ENCODE assay signal across 26 mouse cellular contexts in genomic region chr7:30958866-30959487, GRCm38 (mm10). TPM values are rescaled to one million over a fixed set of nuclear protein-coding genes. Genes with fewer than 3 reads are reported as not detected.
DNase-seq lines count a peak whose midpoint lies in the region; ATAC-seq lines count a peak whose summit lies in the region.
"Had no signal": no experiment of that assay in that cellular context is flagged by ENCODE, and none has a peak within 500 bp of the region (broad histone marks: within the 10 kb centered on the region; RNA-seq: fewer than 3 reads in every experiment).

No protein-coding gene starts in this region.

- no peak for ATAC-seq in hindbrain, embryonic 12.5 days (ENCODE audit: low FRiP score)
- ATAC-seq in hindbrain, embryonic 11.5 days (ENCODE audit: low FRiP score) = no peak
- ATAC-seq in megakaryocyte, adult 5-6 weeks (ENCODE audit: poor library complexity, severe bottlenecking) = no peak
- ATAC-seq in intestine, embryonic 16.5 days = no peak
- ATAC-seq: forebrain, postnatal 0 days; midbrain, embryonic 13.5 days had no signal

- H3K36me3 ChIP-seq in hindbrain, embryonic 12.5 days = peaks cover 18% of the 10 kb centered on the region
- 0 out of 2 replicates have a peak, but pooled peaks cover 3% of the 10 kb centered on the region for H3K36me3 ChIP-seq in hindbrain, embryonic 11.5 days (ENCODE audit: control insufficient read depth, insufficient read depth, low read length)
- H3K36me3 ChIP-seq in megakaryocyte, embryonic 14.5 days (replicated peaks; ENCODE audit: low read length) = peaks cover 35% of the 10 kb centered on the region
- peaks cover 16% of the 10 kb centered on the region; the same call in 1 of the 2 replicates for H3K36me3 ChIP-seq in intestine, embryonic 16.5 days (ENCODE audit: control insufficient read depth, insufficient read depth, low read length)

- no peaks in the 10 kb centered on the region for H3K9me3 ChIP-seq in hindbrain, embryonic 12.5 days (replicated peaks)
- no peaks in the 10 kb centered on the region for H3K9me3 ChIP-seq in hindbrain, embryonic 11.5 days (ENCODE audit: control insufficient read depth, low read length)
- H3K9me3 ChIP-seq in megakaryocyte, embryonic 14.5 days = no peaks in the 10 kb centered on the region
- no peaks in the 10 kb centered on the region for H3K9me3 ChIP-seq in intestine, embryonic 16.5 days (ENCODE audit: control insufficient read depth, low read length)
- H3K9me3 ChIP-seq: heart, embryonic 10.5 days; liver, embryonic 13.5 days; midbrain, embryonic 13.5 days had no signal

- H3K27me3 ChIP-seq in hindbrain, embryonic 12.5 days = no peaks in the 10 kb centered on the region
- no peaks in the 10 kb centered on the region for H3K27me3 ChIP-seq in hindbrain, embryonic 11.5 days (ENCODE audit: control insufficient read depth, insufficient read depth, low read length)
- H3K27me3 ChIP-seq in megakaryocyte, embryonic 14.5 days (replicated peaks) = no peaks in the 10 kb centered on the region
- no peaks in the 10 kb centered on the region for H3K27me3 ChIP-seq in intestine, embryonic 16.5 days (replicated peaks; ENCODE audit: control insufficient read depth, insufficient read depth, low read length)
- H3K27me3 ChIP-seq: liver, embryonic 13.5 days; midbrain, embryonic 13.5 days had no signal

- peak; percentile 61 for DNase-seq in cerebellum, adult 11-12 months
- no peak for DNase-seq in cerebellum, adult 8-10 months
- DNase-seq in hindbrain, embryonic 11.5 days (ENCODE audit: low spot score) = no peak
- no peak for DNase-seq in layer of hippocampus, postnatal 25 days (ENCODE audit: extremely low spot score in 1 of 2, low spot score in 1 of 2)
- DNase-seq: forebrain, postnatal 0 days; left cerebral cortex, postnatal 4 days; liver, embryonic 13.5 days; right cerebral cortex, postnatal 14 days; spleen, adult 18-20 months had no signal

- no peak overlapping the region for H3K4me3 ChIP-seq in hindbrain, embryonic 12.5 days
- no peak overlapping the region for H3K4me3 ChIP-seq in hindbrain, embryonic 11.5 days (ENCODE audit: low read depth, low read length)
- H3K4me3 ChIP-seq in megakaryocyte, embryonic 14.5 days (replicated peaks) = peak overlapping the region; percentile 98
- no peak overlapping the region for H3K4me3 ChIP-seq in intestine, embryonic 16.5 days (ENCODE audit: low read length)

- no peak overlapping the region for H3K9ac ChIP-seq in hindbrain, embryonic 12.5 days
- H3K9ac ChIP-seq in hindbrain, embryonic 11.5 days (ENCODE audit: low read depth, low read length) = no peak overlapping the region
- 0 out of 2 replicates have a peak overlapping the region, but pooled peaks have one; percentile 99 for H3K9ac ChIP-seq in intestine, embryonic 16.5 days (ENCODE audit: low read depth, low read length)

- no peak overlapping the region for H3K27ac ChIP-seq in hindbrain, embryonic 12.5 days
- H3K27ac ChIP-seq in hindbrain, embryonic 11.5 days (ENCODE audit: low read depth, low read length) = no peak overlapping the region
- H3K27ac ChIP-seq in intestine, embryonic 16.5 days (ENCODE audit: low read length) = no peak overlapping the region
- H3K27ac ChIP-seq: midbrain, embryonic 13.5 days had no signal

- 0 out of 2 replicates have a peak overlapping the region, but pooled peaks have one; percentile 92 for H3K4me2 ChIP-seq in hindbrain, embryonic 12.5 days (replicated peaks)
- H3K4me2 ChIP-seq in hindbrain, embryonic 11.5 days (replicated peaks; ENCODE audit: low read depth, low read length) = no peak overlapping the region
- H3K4me2 ChIP-seq in intestine, embryonic 16.5 days (ENCODE audit: low read depth, low read length) = no peak overlapping the region

- H3K4me1 ChIP-seq in hindbrain, embryonic 12.5 days = peaks cover 23% of the 10 kb centered on the region
- no peaks in the 10 kb centered on the region; the same call in 1 of the 2 replicates for H3K4me1 ChIP-seq in hindbrain, embryonic 11.5 days (replicated peaks; ENCODE audit: control insufficient read depth, insufficient read depth, low read length)
- H3K4me1 ChIP-seq in megakaryocyte, embryonic 14.5 days = peaks cover 68% of the 10 kb centered on the region
- H3K4me1 ChIP-seq in intestine, embryonic 16.5 days (ENCODE audit: control insufficient read depth, insufficient read depth, low read length) = peaks cover 17% of the 10 kb centered on the region

- WGBS in hindbrain, embryonic 12.5 days = 97% methylated on average over 9 of the region's 9 CpGs
- 98% methylated on average over 9 of the region's 9 CpGs for WGBS in hindbrain, embryonic 11.5 days
- WGBS in intestine, embryonic 16.5 days = 96% methylated on average over 9 of the region's 9 CpGs

RNA-seq across cellular contexts. Expression of gene Usf2, which starts 2.4 kb away (rescaled TPM):
- 29.7 and 32.7 TPM in 2 replicates for polyA plus RNA-seq in hindbrain, embryonic 12.5 days (2016; fragmentation: Nextera tagmentation; extraction: Ambion mirVana)
- polyA plus RNA-seq in hindbrain, embryonic 11.5 days (2014; fragmentation: Nextera tagmentation; extraction: Ambion mirVana) = 23.5 and 25.4 TPM in 2 replicates
- polyA plus RNA-seq in megakaryocyte, embryonic 14.5 days (2012; ENCODE audit: insufficient read depth, low replicate concordance) = 122 and 127 TPM in 2 replicates
- total RNA-seq in megakaryocyte, adult 5-6 weeks (2015) = 145 and 150 TPM in 2 replicates
- 193 and 226 TPM in 2 replicates for total RNA-seq in megakaryocyte, adult 5-6 weeks (2017)
- polyA plus RNA-seq in intestine, embryonic 16.5 days (2015; fragmentation: Nextera tagmentation; extraction: Ambion mirVana) = 12.9 and 13.3 TPM in 2 replicates
- total RNA-seq in layer of hippocampus, postnatal 25 days (2021) = 100 to 1,000 TPM; 124 to 126 TPM

RNA-seq across cellular contexts. Expression of gene Lsr, which starts 14.3 kb away (rescaled TPM):
- 16.6 and 20.2 TPM in 2 replicates for polyA plus RNA-seq in hindbrain, embryonic 12.5 days (2016; fragmentation: Nextera tagmentation; extraction: Ambion mirVana)
- 12.8 and 13.4 TPM in 2 replicates for polyA plus RNA-seq in hindbrain, embryonic 11.5 days (2014; fragmentation: Nextera tagmentation; extraction: Ambion mirVana)
- 2.1 TPM in 1 of 2 replicates, not detected in the other for polyA plus RNA-seq in megakaryocyte, embryonic 14.5 days (2012; ENCODE audit: insufficient read depth, low replicate concordance)
- total RNA-seq in megakaryocyte, adult 5-6 weeks (2015) = 4.3 and 7.3 TPM in 2 replicates
- 4.7 and 6.1 TPM in 2 replicates for total RNA-seq in megakaryocyte, adult 5-6 weeks (2017)
- 164 and 166 TPM in 2 replicates for polyA plus RNA-seq in intestine, embryonic 16.5 days (2015; fragmentation: Nextera tagmentation; extraction: Ambion mirVana)
- 1 to 10 TPM; 6.3 to 8.4 TPM for total RNA-seq in layer of hippocampus, postnatal 25 days (2021)

RNA-seq across cellular contexts. Expression of gene Fam187b, which starts 14.6 kb away (rescaled TPM):
- polyA plus RNA-seq in hindbrain, embryonic 12.5 days (2016; fragmentation: Nextera tagmentation; extraction: Ambion mirVana) = 0.89 and 1.4 TPM in 2 replicates
- 0.59 and 1.1 TPM in 2 replicates for polyA plus RNA-seq in hindbrain, embryonic 11.5 days (2014; fragmentation: Nextera tagmentation; extraction: Ambion mirVana)
- polyA plus RNA-seq in megakaryocyte, embryonic 14.5 days (2012; ENCODE audit: insufficient read depth, low replicate concordance) = not detected in 2 replicates
- 1.4 and 1.9 TPM in 2 replicates for total RNA-seq in megakaryocyte, adult 5-6 weeks (2015)
- total RNA-seq in megakaryocyte, adult 5-6 weeks (2017) = 0.51 and 0.77 TPM in 2 replicates
- polyA plus RNA-seq in intestine, embryonic 16.5 days (2015; fragmentation: Nextera tagmentation; extraction: Ambion mirVana) = 12.8 and 13.7 TPM in 2 replicates
- under 1 TPM; 0.22 to 0.45 TPM for total RNA-seq in layer of hippocampus, postnatal 25 days (2021)
- total RNA-seq: gastrocnemius, adult 18-20 months had no signal

RNA-seq across cellular contexts. Expression of gene Hamp, which starts 15.1 kb away (rescaled TPM):
- not detected in 2 replicates for polyA plus RNA-seq in hindbrain, embryonic 12.5 days (2016; fragmentation: Nextera tagmentation; extraction: Ambion mirVana)
- not detected in 2 replicates for polyA plus RNA-seq in hindbrain, embryonic 11.5 days (2014; fragmentation: Nextera tagmentation; extraction: Ambion mirVana)
- not detected in 2 replicates for polyA plus RNA-seq in megakaryocyte, embryonic 14.5 days (2012; ENCODE audit: insufficient read depth, low replicate concordance)
- total RNA-seq in megakaryocyte, adult 5-6 weeks (2015) = 0.60 TPM in 1 of 2 replicates, not detected in the other
- total RNA-seq in megakaryocyte, adult 5-6 weeks (2017) = not detected in 2 replicates
- polyA plus RNA-seq in intestine, embryonic 16.5 days (2015; fragmentation: Nextera tagmentation; extraction: Ambion mirVana) = not detected in 2 replicates
- not detected for total RNA-seq in layer of hippocampus, postnatal 25 days (2021)
- total RNA-seq: ES-E14; forebrain, postnatal 0 days; layer of hippocampus, adult 18-20 months; left cerebral cortex, adult 18-20 months; left cerebral cortex, postnatal 4 days; neutrophil, adult 5-6 weeks had no signal
- polyA plus RNA-seq: brain, embryonic 14.5 days; forebrain, postnatal 0 days; heart, embryonic 10.5 days; intestine, embryonic 14.5 days; kidney, embryonic 16.5 days; lung, embryonic 16.5 days; midbrain, embryonic 13.5 days; stomach, embryonic 14.5 days had no signal

RNA-seq across cellular contexts. Expression of gene Hamp2, which starts 34.5 kb away (rescaled TPM):
- not detected in 2 replicates for polyA plus RNA-seq in hindbrain, embryonic 12.5 days (2016; fragmentation: Nextera tagmentation; extraction: Ambion mirVana)
- polyA plus RNA-seq in hindbrain, embryonic 11.5 days (2014; fragmentation: Nextera tagmentation; extraction: Ambion mirVana) = not detected in 2 replicates
- not detected in 2 replicates for polyA plus RNA-seq in megakaryocyte, embryonic 14.5 days (2012; ENCODE audit: insufficient read depth, low replicate concordance)
- total RNA-seq in megakaryocyte, adult 5-6 weeks (2015) = not detected in 2 replicates
- total RNA-seq in megakaryocyte, adult 5-6 weeks (2017) = not detected in 2 replicates
- polyA plus RNA-seq in intestine, embryonic 16.5 days (2015; fragmentation: Nextera tagmentation; extraction: Ambion mirVana) = not detected in 2 replicates
- total RNA-seq in layer of hippocampus, postnatal 25 days (2021) = not detected
- total RNA-seq: ES-E14; forebrain, postnatal 0 days; gastrocnemius, adult 18-20 months; gastrocnemius, postnatal 4 days; layer of hippocampus, adult 18-20 months; left cerebral cortex, adult 18-20 months; left cerebral cortex, postnatal 4 days; neutrophil, adult 5-6 weeks had no signal
- polyA plus RNA-seq: brain, embryonic 14.5 days; forebrain, postnatal 0 days; heart, embryonic 10.5 days; intestine, embryonic 14.5 days; kidney, embryonic 16.5 days; liver, embryonic 13.5 days; lung, embryonic 16.5 days; midbrain, embryonic 13.5 days; stomach, embryonic 14.5 days had no signal
